Mouse (Mus musculus): ENCODE data around the gene Prss43. TPM values are rescaled to one million over a fixed set of nuclear protein-coding genes. Genes with fewer than 3 reads are reported as not detected.

The Prss43 gene
- polyA plus RNA-seq, 1 experiment: not detected

GRCm38 (mm10) chr9:110840905-110841304, 14.4 kb downstream of the Prss43 start:
- Histone ChIP-seq H3K79me3 (ENCODE audit: low read depth) (no peaks in the 10 kb centered on the region), H3K79me2 (ENCODE audit: control insufficient read depth, insufficient read depth) (no peaks in the 10 kb centered on the region), H3ac (ENCODE audit: control insufficient read depth, insufficient read length, low read depth) (no peak overlapping the region), H3K36me3 (ENCODE audit: control insufficient read depth, insufficient read depth) (no peaks in the 10 kb centered on the region), H3K4me3 (ENCODE audit: insufficient read depth, poor library complexity, severe bottlenecking) (no peak overlapping the region), H3K27me3 (ENCODE audit: control insufficient read depth, insufficient read depth, insufficient read length) (no peaks in the 10 kb centered on the region)
- TF ChIP-seq FOSL1 (IDR thresholded peaks at IDR 0.05; ENCODE audit: insufficient read depth, low read length, poor library complexity, severe bottlenecking) (no peak), MAX (IDR thresholded peaks at IDR 0.05) (no peak), CTCF (IDR thresholded peaks at IDR 0.05; ENCODE audit: control insufficient read depth, insufficient read depth, insufficient read length) (no peak), CEBPB (IDR thresholded peaks at IDR 0.05; ENCODE audit: low read depth) (no peak)

- TF ChIP-seq CTCF (IDR thresholded peaks at IDR 0.05; ENCODE audit: control insufficient read depth, insufficient read depth, insufficient read length) (no peak), MYOG (IDR thresholded peaks at IDR 0.05; ENCODE audit: control insufficient read depth, extremely low read depth, insufficient read length) (no peak), CEBPB (IDR thresholded peaks at IDR 0.05; ENCODE audit: low read depth) (no peak), MYOD1 (IDR thresholded peaks at IDR 0.05; ENCODE audit: control insufficient read depth, insufficient read length, low read depth) (no peak), FOSL1 (IDR thresholded peaks at IDR 0.05; ENCODE audit: insufficient read depth, low read length, poor library complexity, severe bottlenecking) (no peak), USF1 (IDR thresholded peaks at IDR 0.05; ENCODE audit: low read depth) (no peak), MAX (IDR thresholded peaks at IDR 0.05) (no peak)
- H3K27me3 ChIP-seq (ENCODE audit: control insufficient read depth, insufficient read depth, insufficient read length): no peaks in the 10 kb centered on the region
- H3K79me3 ChIP-seq (ENCODE audit: low read depth): no peaks in the 10 kb centered on the region
- no peaks in the 10 kb centered on the region for H3K79me2 ChIP-seq (ENCODE audit: control insufficient read depth, insufficient read depth)
- no peaks in the 10 kb centered on the region for H3K36me3 ChIP-seq (ENCODE audit: control insufficient read depth, insufficient read depth)
- H3ac ChIP-seq (ENCODE audit: control insufficient read depth, insufficient read length, low read depth): no peak overlapping the region
- H3K4me3 ChIP-seq (ENCODE audit: insufficient read depth, poor library complexity, severe bottlenecking): no peak overlapping the region
These were observed 14.9 kb downstream of the Prss43 start for GRCm38 (mm10) chr9:110841438-110841837.

GRCm38 (mm10) chr9:110844206-110844605, 17.7 kb downstream of the Prss43 start, which contains the start of gene Prss46:
Gene Prss46, plus strand, starts transcription at chr9:110844506.
- no peaks in the 10 kb centered on the region for H3K36me3 ChIP-seq (ENCODE audit: control insufficient read depth, insufficient read depth)
- H3ac ChIP-seq (ENCODE audit: control insufficient read depth, insufficient read length, low read depth): no peak within 1 kb of the TSS
- no peaks in the 10 kb centered on the region for H3K79me3 ChIP-seq (ENCODE audit: low read depth)
- H3K27me3 ChIP-seq (ENCODE audit: control insufficient read depth, insufficient read depth, insufficient read length): no peaks in the 10 kb centered on the region
- no peak within 1 kb of the TSS for H3K4me3 ChIP-seq (ENCODE audit: insufficient read depth, poor library complexity, severe bottlenecking)
- no peaks in the 10 kb centered on the region for H3K79me2 ChIP-seq (ENCODE audit: control insufficient read depth, insufficient read depth)
- TF ChIP-seq FOSL1 (IDR thresholded peaks at IDR 0.05; ENCODE audit: insufficient read depth, low read length, poor library complexity, severe bottlenecking) (no peak), MYOG (IDR thresholded peaks at IDR 0.05; ENCODE audit: control insufficient read depth, extremely low read depth, insufficient read length) (no peak), MAX (IDR thresholded peaks at IDR 0.05) (no peak), MYOD1 (IDR thresholded peaks at IDR 0.05; ENCODE audit: control insufficient read depth, insufficient read length, low read depth) (no peak), USF1 (IDR thresholded peaks at IDR 0.05; ENCODE audit: low read depth) (no peak), CEBPB (IDR thresholded peaks at IDR 0.05; ENCODE audit: low read depth) (no peak), CTCF (IDR thresholded peaks at IDR 0.05; ENCODE audit: control insufficient read depth, insufficient read depth, insufficient read length) (no peak)

GRCm38 (mm10) chr9:110849162-110849561, 22.7 kb downstream of the Prss43 start:
- no peaks in the 10 kb centered on the region for H3K79me2 ChIP-seq (ENCODE audit: control insufficient read depth, insufficient read depth)
- no peaks in the 10 kb centered on the region for H3K79me3 ChIP-seq (ENCODE audit: low read depth)
- H3K36me3 ChIP-seq (ENCODE audit: control insufficient read depth, insufficient read depth): no peaks in the 10 kb centered on the region
- no peaks in the 10 kb centered on the region for H3K27me3 ChIP-seq (ENCODE audit: control insufficient read depth, insufficient read depth, insufficient read length)
- H3K4me3 ChIP-seq (ENCODE audit: insufficient read depth, poor library complexity, severe bottlenecking): no peak overlapping the region
- TF ChIP-seq FOSL1 (IDR thresholded peaks at IDR 0.05; ENCODE audit: insufficient read depth, low read length, poor library complexity, severe bottlenecking): no peak
- no peak for TF ChIP-seq CEBPB (IDR thresholded peaks at IDR 0.05; ENCODE audit: low read depth)
- TF ChIP-seq MAX (IDR thresholded peaks at IDR 0.05): no peak
- TF ChIP-seq CTCF (IDR thresholded peaks at IDR 0.05; ENCODE audit: control insufficient read depth, insufficient read depth, insufficient read length): no peak
- no peak for TF ChIP-seq MYOG (IDR thresholded peaks at IDR 0.05; ENCODE audit: control insufficient read depth, extremely low read depth, insufficient read length)
- no peak for TF ChIP-seq USF1 (IDR thresholded peaks at IDR 0.05; ENCODE audit: low read depth)
- TF ChIP-seq MYOD1 (IDR thresholded peaks at IDR 0.05; ENCODE audit: control insufficient read depth, insufficient read length, low read depth): no peak
- H3ac ChIP-seq (ENCODE audit: control insufficient read depth, insufficient read length, low read depth): no peak overlapping the region

- peaks cover 5% of the 10 kb centered on the region for H3K27me3 ChIP-seq (ENCODE audit: control insufficient read depth, insufficient read depth, insufficient read length)
- H3ac ChIP-seq (ENCODE audit: control insufficient read depth, insufficient read length, low read depth): no peak overlapping the region
- H3K79me2 ChIP-seq (ENCODE audit: control insufficient read depth, insufficient read depth): no peaks in the 10 kb centered on the region
- H3K36me3 ChIP-seq (ENCODE audit: control insufficient read depth, insufficient read depth): no peaks in the 10 kb centered on the region
- TF ChIP-seq MAX (IDR thresholded peaks at IDR 0.05) (no peak), MYOD1 (IDR thresholded peaks at IDR 0.05; ENCODE audit: control insufficient read depth, insufficient read length, low read depth) (no peak), CEBPB (IDR thresholded peaks at IDR 0.05; ENCODE audit: low read depth) (no peak), CTCF (IDR thresholded peaks at IDR 0.05; ENCODE audit: control insufficient read depth, insufficient read depth, insufficient read length) (no peak), FOSL1 (IDR thresholded peaks at IDR 0.05; ENCODE audit: insufficient read depth, low read length, poor library complexity, severe bottlenecking) (no peak), MYOG (IDR thresholded peaks at IDR 0.05; ENCODE audit: control insufficient read depth, extremely low read depth, insufficient read length) (no peak), USF1 (IDR thresholded peaks at IDR 0.05; ENCODE audit: low read depth) (no peak)
- no peak overlapping the region for H3K4me3 ChIP-seq (ENCODE audit: insufficient read depth, poor library complexity, severe bottlenecking)
- no peaks in the 10 kb centered on the region for H3K79me3 ChIP-seq (ENCODE audit: low read depth)
These were observed 29.4 kb downstream of the Prss43 start for GRCm38 (mm10) chr9:110855903-110856302.

DNA sequence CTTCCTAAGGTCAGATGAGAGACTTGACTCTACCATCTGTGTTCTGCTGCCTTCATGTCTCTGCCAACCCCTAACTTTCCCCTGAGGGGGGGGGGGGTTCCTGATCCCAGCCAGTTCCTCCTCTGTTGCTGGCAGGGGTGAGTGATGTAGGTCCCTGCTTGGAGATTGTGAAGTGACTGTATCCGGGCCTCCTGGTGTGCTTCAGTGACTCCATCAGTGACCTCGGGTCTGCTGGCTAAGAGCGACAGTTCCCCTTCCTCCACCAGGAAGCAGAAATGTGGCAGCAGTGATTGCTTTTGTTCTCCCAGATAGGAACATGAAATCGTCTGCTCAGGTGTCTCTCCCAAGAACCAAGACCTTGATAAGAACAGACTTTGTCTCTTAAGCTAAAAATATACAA, 30.4 kb downstream of the Prss43 start:
- no peaks in the 10 kb centered on the region for H3K79me2 ChIP-seq (ENCODE audit: control insufficient read depth, insufficient read depth)
- H3K79me3 ChIP-seq (ENCODE audit: low read depth): no peaks in the 10 kb centered on the region
- no peaks in the 10 kb centered on the region for H3K36me3 ChIP-seq (ENCODE audit: control insufficient read depth, insufficient read depth)
- peaks cover 5% of the 10 kb centered on the region for H3K27me3 ChIP-seq (ENCODE audit: control insufficient read depth, insufficient read depth, insufficient read length)
- H3K4me3 ChIP-seq (ENCODE audit: insufficient read depth, poor library complexity, severe bottlenecking): no peak overlapping the region
- TF ChIP-seq USF1 (IDR thresholded peaks at IDR 0.05; ENCODE audit: low read depth): no peak
- TF ChIP-seq FOSL1 (IDR thresholded peaks at IDR 0.05; ENCODE audit: insufficient read depth, low read length, poor library complexity, severe bottlenecking): no peak
- TF ChIP-seq MAX (IDR thresholded peaks at IDR 0.05): no peak
- TF ChIP-seq MYOD1 (IDR thresholded peaks at IDR 0.05; ENCODE audit: control insufficient read depth, insufficient read length, low read depth): no peak
- TF ChIP-seq CEBPB (IDR thresholded peaks at IDR 0.05; ENCODE audit: low read depth): no peak
- no peak for TF ChIP-seq MYOG (IDR thresholded peaks at IDR 0.05; ENCODE audit: control insufficient read depth, extremely low read depth, insufficient read length)
- TF ChIP-seq CTCF (IDR thresholded peaks at IDR 0.05; ENCODE audit: control insufficient read depth, insufficient read depth, insufficient read length): no peak
- H3ac ChIP-seq (ENCODE audit: control insufficient read depth, insufficient read length, low read depth): no peak overlapping the region

Measured in C2C12 (cell line).